Mouse (Mus musculus): ENCODE measurements around the gene Fbrsl1. TPM values are rescaled to one million over a fixed set of nuclear protein-coding genes. Genes with fewer than 3 reads are reported as not detected.
"Not testable (repeated sequence)": the region's sequence is repeated elsewhere in the genome, so short reads cannot be mapped to it uniquely, and the experiment has no call there.

The Fbrsl1 gene
- polyA plus RNA-seq, 1 experiment from 2014 or later: 4.6 TPM

GRCm38 (mm10) chr5:110439565-110440310, 8.6 kb downstream of the Fbrsl1 start:
- Histone ChIP-seq H3K4me3 (ENCODE audit: low read length) (no peak overlapping the region), H3K27me3 (ENCODE audit: control insufficient read depth, insufficient read depth, low read length) (no peaks in the 10 kb centered on the region), H3K4me2 (ENCODE audit: low read depth, low read length) (no peak overlapping the region), H3K27ac (ENCODE audit: low read length) (no peak overlapping the region), H3K4me1 (ENCODE audit: control insufficient read depth, insufficient read depth, low read length) (peaks cover 27% of the 10 kb centered on the region), H3K36me3 (ENCODE audit: control insufficient read depth, insufficient read depth) (no peaks in the 10 kb centered on the region), H3K9ac (ENCODE audit: low read length) (no peak overlapping the region), H3K9me3 (replicated peaks; ENCODE audit: control insufficient read depth, low read length) (no peaks in the 10 kb centered on the region)
- WGBS: 72% methylated on average over 3 of the region's 3 CpGs
- no peak for ATAC-seq (replicated peaks; ENCODE audit: extremely low read depth, insufficient read depth, low FRiP score)

- H3K4me3 ChIP-seq (ENCODE audit: low read length): no peak overlapping the region
- no peak for ATAC-seq (replicated peaks; ENCODE audit: extremely low read depth, insufficient read depth, low FRiP score)
- H3K36me3 ChIP-seq (ENCODE audit: control insufficient read depth, insufficient read depth): no peaks in the 10 kb centered on the region
- no peak overlapping the region for H3K4me2 ChIP-seq (ENCODE audit: low read depth, low read length)
- no peaks in the 10 kb centered on the region for H3K27me3 ChIP-seq (ENCODE audit: control insufficient read depth, insufficient read depth, low read length)
- 66% methylated on average over 3 of the region's 3 CpGs for WGBS
- H3K9ac ChIP-seq (ENCODE audit: low read length): no peak overlapping the region
- no peaks in the 10 kb centered on the region for H3K9me3 ChIP-seq (replicated peaks; ENCODE audit: control insufficient read depth, low read length)
- peaks cover 32% of the 10 kb centered on the region for H3K4me1 ChIP-seq (ENCODE audit: control insufficient read depth, insufficient read depth, low read length)
- no peak overlapping the region for H3K27ac ChIP-seq (ENCODE audit: low read length)
Measured at GRCm38 (mm10) chr5:110438591-110438990, 9.7 kb downstream of the Fbrsl1 start.

- Histone ChIP-seq H3K36me3 (ENCODE audit: control insufficient read depth, insufficient read depth) (no peaks in the 10 kb centered on the region), H3K27me3 (ENCODE audit: control insufficient read depth, insufficient read depth, low read length) (no peaks in the 10 kb centered on the region), H3K9me3 (replicated peaks; ENCODE audit: control insufficient read depth, low read length) (no peaks in the 10 kb centered on the region), H3K27ac (ENCODE audit: low read length) (no peak overlapping the region), H3K4me1 (ENCODE audit: control insufficient read depth, insufficient read depth, low read length) (peaks cover 32% of the 10 kb centered on the region), H3K4me2 (ENCODE audit: low read depth, low read length) (no peak overlapping the region), H3K4me3 (ENCODE audit: low read length) (no peak overlapping the region), H3K9ac (ENCODE audit: low read length) (no peak overlapping the region)
- WGBS: 67% methylated on average over 6 of the region's 6 CpGs
- no peak for ATAC-seq (replicated peaks; ENCODE audit: extremely low read depth, insufficient read depth, low FRiP score)
Measured at GRCm38 (mm10) chr5:110437632-110438261, 10.6 kb downstream of the Fbrsl1 start.

- not testable (repeated sequence) for H3K27me3 ChIP-seq (ENCODE audit: control insufficient read depth, insufficient read depth, low read length); ATAC-seq (replicated peaks; ENCODE audit: extremely low read depth, insufficient read depth, low FRiP score); H3K4me3 ChIP-seq (ENCODE audit: low read length); H3K9me3 ChIP-seq (replicated peaks; ENCODE audit: control insufficient read depth, low read length); H3K27ac ChIP-seq (ENCODE audit: low read length); H3K36me3 ChIP-seq (ENCODE audit: control insufficient read depth, insufficient read depth); H3K9ac ChIP-seq (ENCODE audit: low read length); H3K4me2 ChIP-seq (ENCODE audit: low read depth, low read length)
- H3K4me1 ChIP-seq (ENCODE audit: control insufficient read depth, insufficient read depth, low read length): peaks cover 32% of the 10 kb centered on the region
- WGBS: 68% methylated on average over 5 of the region's 5 CpGs
Measured at GRCm38 (mm10) chr5:110436166-110436565, 12.1 kb downstream of the Fbrsl1 start.

GRCm38 (mm10) chr5:110434816-110435215, 13.5 kb downstream of the Fbrsl1 start:
- Histone ChIP-seq H3K4me3 (ENCODE audit: low read length) (no peak overlapping the region), H3K36me3 (ENCODE audit: control insufficient read depth, insufficient read depth) (peaks cover 14% of the 10 kb centered on the region)
- ATAC-seq (replicated peaks; ENCODE audit: extremely low read depth, insufficient read depth, low FRiP score): peak; percentile 41; the same call in 1 of the 2 replicates

GRCm38 (mm10) chr5:110429045-110429444, 19.3 kb downstream of the Fbrsl1 start:
- Histone ChIP-seq H3K27ac (ENCODE audit: low read length) (no peak overlapping the region), H3K9ac (ENCODE audit: low read length) (no peak overlapping the region), H3K4me2 (ENCODE audit: low read depth, low read length) (no peak overlapping the region), H3K9me3 (replicated peaks; ENCODE audit: control insufficient read depth, low read length) (no peaks in the 10 kb centered on the region), H3K27me3 (ENCODE audit: control insufficient read depth, insufficient read depth, low read length) (no peaks in the 10 kb centered on the region), H3K4me3 (ENCODE audit: low read length) (no peak overlapping the region), H3K4me1 (ENCODE audit: control insufficient read depth, insufficient read depth, low read length) (no peaks in the 10 kb centered on the region), H3K36me3 (ENCODE audit: control insufficient read depth, insufficient read depth) (peaks cover 14% of the 10 kb centered on the region)
- 33% methylated on average over 9 of the region's 9 CpGs for WGBS
- peak; percentile 76; the same call in 1 of the 2 replicates for ATAC-seq (replicated peaks; ENCODE audit: extremely low read depth, insufficient read depth, low FRiP score)

More at GRCm38 (mm10) chr5:110434816-110435215, 13.5 kb downstream of the Fbrsl1 start:
- Histone ChIP-seq H3K4me2 (ENCODE audit: low read depth, low read length) (no peak overlapping the region), H3K4me1 (ENCODE audit: control insufficient read depth, insufficient read depth, low read length) (peaks cover 19% of the 10 kb centered on the region), H3K27ac (ENCODE audit: low read length) (no peak overlapping the region), H3K27me3 (ENCODE audit: control insufficient read depth, insufficient read depth, low read length) (no peaks in the 10 kb centered on the region), H3K9me3 (replicated peaks; ENCODE audit: control insufficient read depth, low read length) (no peaks in the 10 kb centered on the region), H3K9ac (ENCODE audit: low read length) (no peak overlapping the region)

- Histone ChIP-seq H3K9ac (ENCODE audit: low read length) (no peak overlapping the region), H3K4me2 (ENCODE audit: low read depth, low read length) (no peak overlapping the region), H3K27ac (ENCODE audit: low read length) (no peak overlapping the region), H3K4me3 (ENCODE audit: low read length) (no peak overlapping the region), H3K27me3 (ENCODE audit: control insufficient read depth, insufficient read depth, low read length) (no peaks in the 10 kb centered on the region), H3K36me3 (ENCODE audit: control insufficient read depth, insufficient read depth) (peaks cover 14% of the 10 kb centered on the region), H3K4me1 (ENCODE audit: control insufficient read depth, insufficient read depth, low read length) (no peaks in the 10 kb centered on the region), H3K9me3 (replicated peaks; ENCODE audit: control insufficient read depth, low read length) (no peaks in the 10 kb centered on the region)
- WGBS: 78% methylated on average over 3 of the region's 3 CpGs
- no peak for ATAC-seq (replicated peaks; ENCODE audit: extremely low read depth, insufficient read depth, low FRiP score)
Measured at GRCm38 (mm10) chr5:110428290-110428689, 20.0 kb downstream of the Fbrsl1 start.

- no peak overlapping the region for H3K9ac ChIP-seq (ENCODE audit: low read length)
- H3K27me3 ChIP-seq (ENCODE audit: control insufficient read depth, insufficient read depth, low read length): no peaks in the 10 kb centered on the region
- no peak overlapping the region for H3K27ac ChIP-seq (ENCODE audit: low read length)
- no peaks in the 10 kb centered on the region for H3K4me1 ChIP-seq (ENCODE audit: control insufficient read depth, insufficient read depth, low read length)
- WGBS: 81% methylated on average over 4 of the region's 4 CpGs
- no peak overlapping the region for H3K4me2 ChIP-seq (ENCODE audit: low read depth, low read length)
- no peak for ATAC-seq (replicated peaks; ENCODE audit: extremely low read depth, insufficient read depth, low FRiP score)
- no peak overlapping the region for H3K4me3 ChIP-seq (ENCODE audit: low read length)
- no peaks in the 10 kb centered on the region for H3K36me3 ChIP-seq (ENCODE audit: control insufficient read depth, insufficient read depth)
- H3K9me3 ChIP-seq (replicated peaks; ENCODE audit: control insufficient read depth, low read length): no peaks in the 10 kb centered on the region
Measured at GRCm38 (mm10) chr5:110425187-110425586, 23.1 kb downstream of the Fbrsl1 start.

GRCm38 (mm10) chr5:110424204-110424603, 24.1 kb downstream of the Fbrsl1 start:
- no peaks in the 10 kb centered on the region for H3K9me3 ChIP-seq (replicated peaks; ENCODE audit: control insufficient read depth, low read length)
- no peak for ATAC-seq (replicated peaks; ENCODE audit: extremely low read depth, insufficient read depth, low FRiP score)
- H3K4me3 ChIP-seq (ENCODE audit: low read length): no peak overlapping the region
- no peak overlapping the region for H3K4me2 ChIP-seq (ENCODE audit: low read depth, low read length)
- no peak overlapping the region for H3K27ac ChIP-seq (ENCODE audit: low read length)
- no peaks in the 10 kb centered on the region for H3K27me3 ChIP-seq (ENCODE audit: control insufficient read depth, insufficient read depth, low read length)
- WGBS: 93% methylated on average over 5 of the region's 5 CpGs
- H3K36me3 ChIP-seq (ENCODE audit: control insufficient read depth, insufficient read depth): no peaks in the 10 kb centered on the region
- no peaks in the 10 kb centered on the region for H3K4me1 ChIP-seq (ENCODE audit: control insufficient read depth, insufficient read depth, low read length)
- no peak overlapping the region for H3K9ac ChIP-seq (ENCODE audit: low read length)
